Mouse (Mus musculus) intestine, postnatal 0 days (tissue): Measurements from ENCODE around the gene Med7. TPM values are rescaled to one million over a fixed set of nuclear protein-coding genes. Genes with fewer than 3 reads are reported as not detected.
A peak's percentile ranks its signal among the peaks of the same experiment; 100 is the strongest.

Experiments
- ATAC-seq: fragments of 200-750 bp; cut with Nextera tagmentation; 2 replicates; pipeline ENCODE4 v1.8.0; 2017; ENCODE audit warnings: mild to moderate bottlenecking, moderate TSS enrichment, moderate library complexity
- H3K27ac ChIP-seq: fragments of 300-500 bp; sonication (generic); 2 replicates; pipeline ENCODE4 v1.5.1; 2014; ENCODE audit warnings: mild to moderate bottlenecking, low read depth, low read length, moderate library complexity
- H3K27me3 ChIP-seq: fragments of 300-500 bp; sonication (generic); replicated peaks from 2 replicates; pipeline ENCODE4 v1.6.1; 2014; ENCODE audit warnings: low read length, mixed read lengths; ENCODE audit not compliant: control insufficient read depth, insufficient read depth
- H3K36me3 ChIP-seq: fragments of 300-500 bp; sonication (generic); 2 replicates; pipeline ENCODE4 v1.6.1; 2014; ENCODE audit warnings: mild to moderate bottlenecking, moderate library complexity; ENCODE audit not compliant: control insufficient read depth, insufficient read depth
- H3K4me1 ChIP-seq: fragments of 300-500 bp; sonication (generic); replicated peaks from 2 replicates; pipeline ENCODE4 v1.6.1; 2014; ENCODE audit warnings: antibody characterized with exemption, low read length, mixed read lengths; ENCODE audit not compliant: control insufficient read depth, insufficient read depth
- H3K4me2 ChIP-seq: fragments of 300-500 bp; sonication (generic); replicated peaks from 2 replicates; pipeline ENCODE4 v1.6.1; 2014; ENCODE audit warnings: low read depth, mild to moderate bottlenecking, moderate library complexity
- H3K4me3 ChIP-seq: fragments of 300-500 bp; sonication (generic); 2 replicates; pipeline ENCODE4 v1.5.1; 2014; ENCODE audit warnings: low read depth, low read length
- H3K9ac ChIP-seq: fragments of 300-500 bp; sonication (generic); 2 replicates; pipeline ENCODE4 v1.6.1; 2014; ENCODE audit warnings: mild to moderate bottlenecking, low read depth, low read length
- H3K9me3 ChIP-seq: fragments of 300-500 bp; sonication (generic); 2 replicates; pipeline ENCODE4 v1.6.1; 2016; ENCODE audit warnings: mixed run types; ENCODE audit not compliant: control insufficient read depth
- CTCF ChIP-seq: sonication (generic); IDR thresholded peaks from 2 replicates; pipeline ENCODE4 v1.5.1; 2016; ENCODE audit warnings: low read depth, mild to moderate bottlenecking, control low read depth, antibody characterized with exemption, moderate library complexity
- WGBS: fragments of 180-500 bp; shearing (Covaris S2); extraction: QIAGEN DNeasy Blood & Tissue Kit; methylation state at CpG from one replicate; pipeline ENCODE4 v1.1.7; 2014; 5-methylcytosine and 5-hydroxymethylcytosine counted together
- polyA plus RNA-seq: library from polyadenylated mRNA; unstranded; fragments of >200 nt; fragmentation: Nextera tagmentation; extraction: Ambion mirVana; gene quantifications from 2 replicates; pipeline ENCODE4 v1.2.1, GENCODE M21; 2015

Gene Med7
- polyA plus RNA-seq, 1 experiment from 2014 or later = 40.6 TPM

DNA sequence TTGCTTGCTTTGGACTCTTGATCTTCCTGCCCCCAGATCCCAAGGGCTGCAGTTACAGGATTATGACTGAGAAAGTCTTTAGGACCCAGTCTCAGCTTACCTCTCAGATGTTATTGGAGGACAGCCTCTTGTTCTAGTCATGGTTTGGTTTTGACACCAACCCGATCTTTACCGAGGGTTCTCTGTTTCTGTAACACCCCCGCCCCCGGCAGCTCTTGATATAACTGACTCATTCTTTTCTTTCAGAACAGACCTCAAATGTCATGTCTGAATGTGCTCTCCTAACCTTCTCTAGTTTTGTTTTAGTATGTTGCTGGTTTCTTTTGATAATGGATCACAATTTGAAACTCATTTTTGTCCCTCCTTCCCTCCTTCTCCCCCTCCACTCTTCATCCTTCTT, 37.5 kb downstream of the Med7 start:
- Histone ChIP-seq H3K4me1 (no peaks in the 10 kb centered on the region), H3K4me3 (no peak overlapping the region), H3K4me2 (no peak overlapping the region), H3K9ac (no peak overlapping the region), H3K9me3 (no peaks in the 10 kb centered on the region), H3K36me3 (no peaks in the 10 kb centered on the region), H3K27ac (no peak overlapping the region), H3K27me3 (no peaks in the 10 kb centered on the region)
- 89% methylated on average over 4 of the region's 4 CpGs for WGBS
- TF ChIP-seq CTCF = no peak
- ATAC-seq = no peak

DNA sequence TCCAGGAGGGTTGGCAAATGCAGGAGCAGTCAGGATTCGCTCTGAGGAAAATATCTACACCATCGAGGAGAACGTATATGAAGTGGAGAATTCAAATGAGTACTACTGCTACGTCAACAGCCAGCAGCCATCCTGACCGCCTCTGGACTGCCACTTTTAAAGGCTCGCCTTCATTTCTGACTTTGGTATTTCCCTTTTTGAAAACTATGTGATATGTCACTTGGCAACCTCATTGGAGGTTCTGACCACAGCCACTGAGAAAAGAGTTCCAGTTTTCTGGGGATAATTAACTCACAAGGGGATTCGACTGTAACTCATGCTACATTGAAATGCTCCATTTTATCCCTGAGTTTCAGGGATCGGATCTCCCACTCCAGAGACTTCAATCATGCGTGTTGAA, 42.6 kb downstream of the Med7 start:
- no peak for TF ChIP-seq CTCF
- H3K36me3 ChIP-seq = no peaks in the 10 kb centered on the region
- no peaks in the 10 kb centered on the region for H3K27me3 ChIP-seq
- no peak overlapping the region for H3K27ac ChIP-seq
- H3K9ac ChIP-seq = no peak overlapping the region
- no peaks in the 10 kb centered on the region for H3K4me1 ChIP-seq
- H3K4me3 ChIP-seq = no peak overlapping the region
- 84% methylated on average over 9 of the region's 9 CpGs for WGBS
- H3K9me3 ChIP-seq = no peaks in the 10 kb centered on the region
- no peak for ATAC-seq
- no peak overlapping the region for H3K4me2 ChIP-seq

DNA sequence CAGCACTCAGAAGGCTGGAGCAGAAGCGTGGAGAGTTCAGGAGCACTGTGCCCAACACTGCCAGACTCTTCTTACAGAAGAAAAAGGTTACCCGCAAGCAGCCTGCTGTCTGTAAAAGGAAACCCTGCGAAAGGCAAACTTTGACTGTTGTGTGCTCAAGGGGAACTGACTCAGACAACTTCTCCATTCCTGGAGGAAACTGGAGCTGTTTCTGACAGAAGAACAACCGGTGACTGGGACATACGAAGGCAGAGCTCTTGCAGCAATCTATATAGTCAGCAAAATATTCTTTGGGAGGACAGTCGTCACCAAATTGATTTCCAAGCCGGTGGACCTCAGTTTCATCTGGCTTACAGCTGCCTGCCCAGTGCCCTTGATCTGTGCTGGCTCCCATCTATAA, 43.8 kb downstream of the Med7 start:
- no peak for ATAC-seq
- no peak for TF ChIP-seq CTCF
- Histone ChIP-seq H3K4me1 (no peaks in the 10 kb centered on the region), H3K4me3 (no peak overlapping the region), H3K4me2 (no peak overlapping the region), H3K36me3 (no peaks in the 10 kb centered on the region), H3K27me3 (no peaks in the 10 kb centered on the region), H3K27ac (no peak overlapping the region), H3K9ac (no peak overlapping the region), H3K9me3 (no peaks in the 10 kb centered on the region)
- 76% methylated on average over 7 of the region's 7 CpGs for WGBS

DNA sequence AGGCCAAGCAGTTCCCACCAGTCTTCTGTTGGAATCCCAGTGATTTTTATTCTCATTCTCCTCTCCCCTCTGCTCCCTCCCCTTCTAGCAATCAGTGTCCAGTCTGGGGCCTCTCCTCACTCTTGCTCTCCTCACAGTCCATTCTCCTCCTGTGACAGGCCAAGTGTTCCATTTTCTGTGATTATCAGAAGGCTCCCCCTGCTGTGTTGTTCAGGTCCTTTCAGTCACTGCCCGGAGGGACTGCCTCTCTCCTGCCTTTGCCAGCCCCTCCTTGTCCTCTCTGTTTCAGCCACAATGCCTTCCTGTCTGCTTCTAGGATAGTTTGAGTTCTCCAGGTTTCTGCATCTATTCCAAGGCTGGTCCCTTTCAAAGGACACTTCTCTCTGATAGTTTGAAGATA, 51.5 kb downstream of the Med7 start:
- no peak for ATAC-seq
- no peaks in the 10 kb centered on the region for H3K27me3 ChIP-seq
- WGBS = 29% methylated on average over 1 of the region's 1 CpGs
- no peak overlapping the region for H3K4me2 ChIP-seq
- no peak overlapping the region for H3K9ac ChIP-seq
- no peaks in the 10 kb centered on the region for H3K4me1 ChIP-seq
- H3K36me3 ChIP-seq = no peaks in the 10 kb centered on the region
- H3K4me3 ChIP-seq = no peak overlapping the region
- H3K9me3 ChIP-seq = no peaks in the 10 kb centered on the region
- H3K27ac ChIP-seq = no peak overlapping the region
- TF ChIP-seq CTCF = peak; percentile 35; the same call in 1 of the 2 replicates

DNA sequence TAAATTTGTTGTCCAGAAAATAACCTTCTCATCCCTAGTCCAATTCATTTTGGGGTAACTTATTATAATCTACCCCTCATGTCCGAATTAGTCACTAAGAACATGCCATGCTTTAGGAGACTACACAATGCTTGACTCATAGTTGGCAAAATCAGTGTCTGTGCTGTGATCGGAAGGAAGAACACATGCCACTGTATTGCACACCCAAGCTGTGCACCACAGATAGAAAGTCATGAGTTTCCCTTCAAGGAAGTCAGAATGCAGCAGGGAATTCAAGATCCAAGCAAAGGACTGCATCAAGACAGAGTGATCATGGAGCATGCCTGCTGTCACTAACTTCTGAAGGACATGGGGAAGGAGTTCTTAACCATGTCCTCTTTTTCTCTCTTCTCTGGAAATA, 51.9 kb downstream of the Med7 start:
- ATAC-seq = no peak
- Histone ChIP-seq H3K36me3 (no peaks in the 10 kb centered on the region), H3K4me1 (no peaks in the 10 kb centered on the region), H3K27me3 (no peaks in the 10 kb centered on the region), H3K9me3 (no peaks in the 10 kb centered on the region), H3K9ac (no peak overlapping the region), H3K27ac (no peak overlapping the region), H3K4me3 (no peak overlapping the region), H3K4me2 (no peak overlapping the region)
- WGBS = 83% methylated on average over 2 of the region's 2 CpGs
- no peak for TF ChIP-seq CTCF

Other genes with a start within 250 kb of the Med7 start
- 0.10 and 0.17 TPM in 2 replicates for gene Fndc9, start 201.4 kb upstream of the Med7 start, polyA plus RNA-seq
- gene Cyfip2, start 124.1 kb upstream of the Med7 start, polyA plus RNA-seq = 1.9 and 2.0 TPM in 2 replicates
- 0.07 and 0.09 TPM in 2 replicates for gene Itk, start 47.4 kb upstream of the Med7 start, polyA plus RNA-seq
- not detected in 2 replicates for gene Fam71b, start 40.4 kb upstream of the Med7 start, polyA plus RNA-seq
- 0.21 and 0.22 TPM in 2 replicates for gene Havcr2, start 18.0 kb downstream of the Med7 start, polyA plus RNA-seq
- gene Gm12169, start 87.3 kb downstream of the Med7 start, polyA plus RNA-seq = not detected in 2 replicates
- not detected in 2 replicates for gene BC053393, start 134.6 kb downstream of the Med7 start, polyA plus RNA-seq
- gene Dppa1, start 192.3 kb downstream of the Med7 start, polyA plus RNA-seq = not detected in 2 replicates